Mouse (Mus musculus) thymus, adult 2 months (tissue): Measurements from ENCODE around the gene B3glct. TPM values are rescaled to one million over a fixed set of nuclear protein-coding genes. Genes with fewer than 3 reads are reported as not detected.

Source experiments
- DNase-seq: peaks from one replicate; pipeline ENCODE4 v3.0.0; 2021
- H3K27ac ChIP-seq: fragments of 200-500 bp; 2 replicates; pipeline ENCODE4 v1.5.1; 2012; ENCODE audit warnings: low read length, control low read depth; ENCODE audit not compliant: control insufficient read depth, insufficient read depth
- H3K27me3 ChIP-seq: fragments of 200-500 bp; 2 replicates; pipeline ENCODE4 v1.6.1; 2012; ENCODE audit warnings: mild to moderate bottlenecking, low read length, moderate library complexity, mixed read lengths; ENCODE audit not compliant: control insufficient read depth, insufficient read depth
- H3K36me3 ChIP-seq: fragments of 200-500 bp; 2 replicates; pipeline ENCODE4 v1.6.1; 2012; ENCODE audit warnings: mild to moderate bottlenecking, low read length, moderate library complexity; ENCODE audit not compliant: control insufficient read depth, insufficient read depth
- H3K4me1 ChIP-seq: fragments of 200-500 bp; replicated peaks from 2 replicates; pipeline ENCODE4 v1.6.1; 2012; ENCODE audit warnings: low read length; ENCODE audit not compliant: control insufficient read depth, insufficient read depth
- H3K4me3 ChIP-seq: fragments of 200-500 bp; 2 replicates; pipeline ENCODE4 v1.5.1; 2012; ENCODE audit warnings: mild to moderate bottlenecking, low read length, control low read depth, moderate library complexity; ENCODE audit not compliant: control insufficient read depth, insufficient read depth
- CTCF ChIP-seq: fragments of 200-500 bp; IDR thresholded peaks from 2 replicates; pipeline ENCODE4 v1.5.1; 2012; ENCODE audit warnings: mild to moderate bottlenecking, control low read depth, low read length, moderate library complexity, borderline replicate concordance; ENCODE audit not compliant: control insufficient read depth, poor library complexity, insufficient read depth; ENCODE audit errors: extremely low read depth
- POLR2A ChIP-seq: fragments of 200-500 bp; IDR thresholded peaks from 2 replicates; pipeline ENCODE4 v1.6.1; 2012; ENCODE audit warnings: mild to moderate bottlenecking, low read length, control low read depth, moderate library complexity; ENCODE audit not compliant: control insufficient read depth, poor library complexity, insufficient read depth; ENCODE audit errors: extremely low read depth
- WGBS: fragments of 180-500 bp; shearing (Covaris S2); methylation state at CpG from one replicate; pipeline ENCODE4 v1.1.7; 2018; 5-methylcytosine and 5-hydroxymethylcytosine counted together
- polyA plus RNA-seq: library from polyadenylated mRNA; depleted of rRNA; stranded (reverse); fragments of >200 nt; gene quantifications from 2 replicates; pipeline ENCODE4 v1.2.3, GENCODE M21; 2012; rRNA removed

The B3glct gene
- polyA plus RNA-seq, 1 experiment, result 4.1 TPM

GRCm38 (mm10) chr5:149790087-149790486 lies 112.1 kb downstream of the B3glct start:
- no peaks in the 10 kb centered on the region; the same call in 1 of the 2 replicates for H3K4me1 ChIP-seq
- no peaks in the 10 kb centered on the region for H3K27me3 ChIP-seq
- no peak for TF ChIP-seq CTCF
- no peak for TF ChIP-seq POLR2A
- no peaks in the 10 kb centered on the region for H3K36me3 ChIP-seq
- H3K4me3 ChIP-seq, result no peak overlapping the region
- DNase-seq, result no peak
- no peak overlapping the region for H3K27ac ChIP-seq
- 37% methylated on average over 8 of the region's 8 CpGs for WGBS

- no peak overlapping the region for H3K4me3 ChIP-seq
- DNase-seq, result no peak
- no peaks in the 10 kb centered on the region for H3K36me3 ChIP-seq
- H3K27me3 ChIP-seq, result no peaks in the 10 kb centered on the region
- no peaks in the 10 kb centered on the region for H3K4me1 ChIP-seq
- H3K27ac ChIP-seq, result no peak overlapping the region
- no peak for TF ChIP-seq POLR2A
- TF ChIP-seq CTCF, result no peak
- 87% methylated on average over 2 of the region's 2 CpGs for WGBS
Observed at GRCm38 (mm10) chr5:149810071-149810470, 132.0 kb downstream of the B3glct start.

- Histone ChIP-seq H3K36me3 (no peaks in the 10 kb centered on the region), H3K4me1 (no peaks in the 10 kb centered on the region)
- TF ChIP-seq POLR2A (no peak), CTCF (no peak)
Observed at GRCm38 (mm10) chr5:149811835-149812234, 133.8 kb downstream of the B3glct start.

More at GRCm38 (mm10) chr5:149811835-149812234, 133.8 kb downstream of the B3glct start:
- WGBS, result 39% methylated on average over 6 of the region's 6 CpGs
- no peak overlapping the region for H3K4me3 ChIP-seq
- H3K27me3 ChIP-seq, result no peaks in the 10 kb centered on the region
- DNase-seq, result no peak
- no peak overlapping the region for H3K27ac ChIP-seq

Other genes with a start within 250 kb of the B3glct start
- gene Tex26, start 238.6 kb upstream of the B3glct start, polyA plus RNA-seq, result 0.18 and 0.38 TPM in 2 replicates
- 0.18 and 0.31 TPM in 2 replicates for gene Wdr95, start 149.6 kb upstream of the B3glct start, polyA plus RNA-seq
- 15.3 and 18.7 TPM in 2 replicates for gene Hsph1, start 41.9 kb upstream of the B3glct start, polyA plus RNA-seq